Mouse (Mus musculus): ENCODE measurements around the gene Snx10. TPM values are rescaled to one million over a fixed set of nuclear protein-coding genes. Genes with fewer than 3 reads are reported as not detected.

Gene Snx10
- total and polyA plus RNA-seq, 2 experiments from 2014 or later: 47.7 to 70.4 TPM

DNA sequence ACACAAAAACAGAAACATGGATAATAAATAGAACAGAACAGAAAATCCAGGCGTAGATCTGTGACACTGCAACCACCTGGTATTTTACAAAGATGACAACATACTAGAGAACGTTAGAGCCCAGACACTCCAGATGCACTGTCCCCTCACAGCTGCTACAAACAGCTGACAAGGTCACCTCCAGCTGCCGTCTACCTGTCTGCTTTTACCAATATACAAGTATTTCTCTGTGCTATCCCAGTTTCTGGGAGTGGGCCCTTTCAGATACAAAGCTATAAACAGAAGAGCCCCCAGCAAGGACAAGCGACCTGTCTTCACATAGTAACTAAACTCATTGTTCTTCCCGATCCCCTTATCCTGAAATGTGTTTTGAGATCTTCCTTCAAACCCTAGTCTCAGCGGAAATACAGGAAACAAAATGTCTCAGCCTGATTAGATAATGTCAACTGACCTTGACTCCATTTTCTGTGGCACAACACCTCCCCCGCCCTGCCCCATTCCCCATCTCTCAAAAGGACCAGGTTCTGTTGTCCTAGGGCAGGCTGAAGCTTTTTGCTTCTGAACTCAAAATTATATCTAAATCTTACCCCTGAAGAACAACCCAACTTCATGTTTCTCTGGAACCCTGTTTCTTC, 37.5 kb upstream of the Snx10 start:
- ATAC-seq (ENCODE audit: low FRiP score) (no peak), DNase-seq (ENCODE audit: low spot score) (no peak)
- no peaks in the 10 kb centered on the region for H3K4me1 ChIP-seq (ENCODE audit: insufficient read depth, low read length)
- H3K9ac ChIP-seq (replicated peaks; ENCODE audit: low read length, poor library complexity, severe bottlenecking): no peak overlapping the region
- no peaks in the 10 kb centered on the region for H3K9me3 ChIP-seq (ENCODE audit: low read length)
- peaks cover 10% of the 10 kb centered on the region; the same call in 1 of the 2 replicates for H3K36me3 ChIP-seq (ENCODE audit: insufficient read depth, low read length)
- H3K4me3 ChIP-seq (ENCODE audit: low read depth, low read length): no peak overlapping the region
- TF ChIP-seq CTCF (IDR thresholded peaks at IDR 0.05): no peak
- 77% methylated on average over 7 of the region's 7 CpGs for WGBS
- H3K27me3 ChIP-seq (ENCODE audit: insufficient read depth, low read length): no peaks in the 10 kb centered on the region
- no peak overlapping the region for H3K27ac ChIP-seq (ENCODE audit: low read depth, low read length)
- no peak overlapping the region for H3K4me2 ChIP-seq (ENCODE audit: low read depth, low read length, poor library complexity, severe bottlenecking)

DNA sequence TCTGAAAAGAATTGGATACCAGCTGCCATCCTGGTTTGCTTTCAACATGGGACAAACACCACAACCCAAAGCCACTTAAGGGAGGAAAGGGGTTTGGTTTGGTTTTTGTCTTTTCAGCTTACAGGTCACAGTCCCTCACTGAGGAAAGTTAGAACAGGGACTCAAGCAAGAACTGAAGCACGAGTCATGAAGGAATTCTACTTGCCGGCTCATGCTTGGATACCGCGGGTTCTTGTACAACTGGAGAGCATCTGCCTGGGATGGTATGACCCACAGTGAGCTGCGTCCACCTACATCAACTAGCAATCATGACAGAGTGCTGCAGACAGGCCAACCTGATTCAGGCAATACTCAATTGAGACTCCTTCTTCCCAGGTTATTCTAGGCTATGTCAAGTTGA, 37.0 kb upstream of the Snx10 start:
- Histone ChIP-seq H3K4me2 (ENCODE audit: low read depth, low read length, poor library complexity, severe bottlenecking) (no peak overlapping the region), H3K27ac (ENCODE audit: low read depth, low read length) (no peak overlapping the region), H3K9ac (replicated peaks; ENCODE audit: low read length, poor library complexity, severe bottlenecking) (no peak overlapping the region), H3K36me3 (ENCODE audit: insufficient read depth, low read length) (peaks cover 10% of the 10 kb centered on the region; the same call in 1 of the 2 replicates), H3K27me3 (ENCODE audit: insufficient read depth, low read length) (no peaks in the 10 kb centered on the region), H3K9me3 (ENCODE audit: low read length) (no peaks in the 10 kb centered on the region), H3K4me1 (ENCODE audit: insufficient read depth, low read length) (no peaks in the 10 kb centered on the region), H3K4me3 (ENCODE audit: low read depth, low read length) (no peak overlapping the region)
- no peak for TF ChIP-seq CTCF (IDR thresholded peaks at IDR 0.05)
- WGBS: 92% methylated on average over 5 of the region's 5 CpGs
- ATAC-seq (ENCODE audit: low FRiP score): no peak
- DNase-seq (ENCODE audit: low spot score): no peak

- Histone ChIP-seq H3K4me3 (ENCODE audit: low read depth, low read length) (no peak overlapping the region), H3K9ac (replicated peaks; ENCODE audit: low read length, poor library complexity, severe bottlenecking) (no peak overlapping the region), H3K4me1 (ENCODE audit: insufficient read depth, low read length) (no peaks in the 10 kb centered on the region), H3K4me2 (ENCODE audit: low read depth, low read length, poor library complexity, severe bottlenecking) (no peak overlapping the region), H3K9me3 (ENCODE audit: low read length) (no peaks in the 10 kb centered on the region), H3K27me3 (ENCODE audit: insufficient read depth, low read length) (no peaks in the 10 kb centered on the region), H3K36me3 (ENCODE audit: insufficient read depth, low read length) (no peaks in the 10 kb centered on the region), H3K27ac (ENCODE audit: low read depth, low read length) (no peak overlapping the region)
- ATAC-seq (ENCODE audit: low FRiP score): no peak
- peak; percentile 19 for DNase-seq (ENCODE audit: low spot score)
- WGBS: 65% methylated on average over 2 of the region's 2 CpGs
- TF ChIP-seq CTCF (IDR thresholded peaks at IDR 0.05): no peak
These were observed 33.9 kb upstream of the Snx10 start for GRCm38 (mm10) chr6:51489787-51490186.

GRCm38 (mm10) chr6:51497321-51498111, 26.2 kb upstream of the Snx10 start:
- no peak overlapping the region for H3K9ac ChIP-seq (replicated peaks; ENCODE audit: low read length, poor library complexity, severe bottlenecking)
- H3K4me1 ChIP-seq (ENCODE audit: insufficient read depth, low read length): no peaks in the 10 kb centered on the region
- H3K36me3 ChIP-seq (ENCODE audit: insufficient read depth, low read length): no peaks in the 10 kb centered on the region
- no peaks in the 10 kb centered on the region for H3K27me3 ChIP-seq (ENCODE audit: insufficient read depth, low read length)
- no peak for TF ChIP-seq CTCF (IDR thresholded peaks at IDR 0.05)
- WGBS: 75% methylated on average over 8 of the region's 8 CpGs
- DNase-seq (ENCODE audit: low spot score) (no peak), ATAC-seq (ENCODE audit: low FRiP score) (no peak)
- no peak overlapping the region for H3K4me2 ChIP-seq (ENCODE audit: low read depth, low read length, poor library complexity, severe bottlenecking)
- H3K9me3 ChIP-seq (ENCODE audit: low read length): no peaks in the 10 kb centered on the region
- H3K4me3 ChIP-seq (ENCODE audit: low read depth, low read length): no peak overlapping the region
- H3K27ac ChIP-seq (ENCODE audit: low read depth, low read length): no peak overlapping the region

- no peak for ATAC-seq (ENCODE audit: low FRiP score)
- TF ChIP-seq CTCF (IDR thresholded peaks at IDR 0.05): no peak
- H3K4me2 ChIP-seq (ENCODE audit: low read depth, low read length, poor library complexity, severe bottlenecking): no peak overlapping the region
- H3K27ac ChIP-seq (ENCODE audit: low read depth, low read length): no peak overlapping the region
- H3K9ac ChIP-seq (replicated peaks; ENCODE audit: low read length, poor library complexity, severe bottlenecking): no peak overlapping the region
- 71% methylated on average over 1 of the region's 1 CpGs for WGBS
- no peaks in the 10 kb centered on the region for H3K4me1 ChIP-seq (ENCODE audit: insufficient read depth, low read length)
- no peak overlapping the region for H3K4me3 ChIP-seq (ENCODE audit: low read depth, low read length)
- no peaks in the 10 kb centered on the region for H3K36me3 ChIP-seq (ENCODE audit: insufficient read depth, low read length)
- DNase-seq (ENCODE audit: low spot score): no peak
- H3K27me3 ChIP-seq (ENCODE audit: insufficient read depth, low read length): no peaks in the 10 kb centered on the region
- no peaks in the 10 kb centered on the region for H3K9me3 ChIP-seq (ENCODE audit: low read length)
These were observed 18.0 kb upstream of the Snx10 start for GRCm38 (mm10) chr6:51505671-51506070.

DNA sequence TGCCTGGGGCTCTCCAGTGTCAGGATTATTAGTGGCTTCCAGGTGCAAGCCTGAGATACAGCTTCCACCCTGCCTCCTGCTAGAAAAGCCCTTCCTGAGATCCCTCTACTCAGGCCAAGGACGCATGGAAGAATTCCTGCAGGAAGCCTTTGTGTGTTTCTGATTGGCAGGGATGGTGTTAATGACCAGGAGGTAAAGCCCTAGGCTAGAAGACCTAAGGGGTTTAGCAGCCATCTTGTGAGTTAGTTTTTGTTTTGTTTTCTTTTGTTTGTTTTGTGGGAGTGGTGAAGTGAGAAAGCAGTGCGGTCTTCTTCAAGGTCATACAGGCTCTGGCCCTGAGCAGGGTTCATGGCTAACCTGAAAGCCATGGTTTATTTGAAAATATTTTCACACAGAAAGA, 16.1 kb upstream of the Snx10 start:
- Histone ChIP-seq H3K4me2 (ENCODE audit: low read depth, low read length, poor library complexity, severe bottlenecking) (no peak overlapping the region), H3K4me3 (ENCODE audit: low read depth, low read length) (no peak overlapping the region), H3K9me3 (ENCODE audit: low read length) (no peaks in the 10 kb centered on the region), H3K27me3 (ENCODE audit: insufficient read depth, low read length) (no peaks in the 10 kb centered on the region), H3K9ac (replicated peaks; ENCODE audit: low read length, poor library complexity, severe bottlenecking) (no peak overlapping the region), H3K36me3 (ENCODE audit: insufficient read depth, low read length) (no peaks in the 10 kb centered on the region), H3K4me1 (ENCODE audit: insufficient read depth, low read length) (no peaks in the 10 kb centered on the region), H3K27ac (ENCODE audit: low read depth, low read length) (no peak overlapping the region)
- DNase-seq (ENCODE audit: low spot score) (no peak), ATAC-seq (ENCODE audit: low FRiP score) (no peak)
- no peak for TF ChIP-seq CTCF (IDR thresholded peaks at IDR 0.05)
- WGBS: 61% methylated on average over 2 of the region's 2 CpGs
